Mouse (Mus musculus): ENCODE measurements around the gene 2610044O15Rik8. TPM values are rescaled to one million over a fixed set of nuclear protein-coding genes. Genes with fewer than 3 reads are reported as not detected.

The 2610044O15Rik8 gene
- 0.45 and 0.61 TPM in 2 replicates for polyA plus RNA-seq (2012; rRNA removed)

DNA sequence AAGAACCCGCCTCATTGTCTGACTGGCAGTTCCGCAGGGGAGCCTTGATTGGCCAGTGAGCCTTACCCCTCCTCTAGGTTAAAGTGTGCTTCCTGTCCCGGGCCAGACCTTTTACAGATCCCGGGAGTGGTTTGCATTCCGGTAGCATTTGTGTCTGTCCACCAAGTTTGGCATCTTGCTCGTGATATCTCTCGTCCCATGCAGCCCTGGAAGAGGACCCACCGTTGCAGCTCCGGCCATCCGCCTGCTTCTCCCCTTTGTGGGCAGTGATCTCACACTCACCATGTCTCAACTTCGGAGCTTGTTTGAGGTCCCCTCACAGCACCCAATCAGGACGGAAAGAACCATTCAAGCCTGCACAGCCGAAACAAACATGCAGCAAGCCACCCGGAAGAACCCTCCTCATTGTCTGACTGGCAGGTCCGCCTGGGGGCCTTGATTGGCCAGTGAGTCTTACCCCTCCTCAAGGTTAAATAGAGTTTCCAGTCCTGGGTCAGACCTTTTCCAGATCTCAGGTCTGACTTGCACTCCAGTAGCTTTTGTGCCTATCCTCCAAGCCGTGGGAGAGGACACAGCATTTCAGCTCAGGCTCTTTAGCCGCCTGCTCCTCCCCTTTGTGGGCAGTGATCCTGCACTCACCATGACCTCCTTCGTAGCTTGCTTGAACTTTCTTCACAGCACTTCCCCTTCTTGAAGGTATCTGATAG is at the start of gene 2610044O15Rik8:
2610044O15Rik8 (minus strand) TSS at position 380 of the 707 bp plus-strand sequence.

Other genes with a start within 250 kb of the 2610044O15Rik8 start
- not detected in 2 replicates for gene Ccdc7a, start 168.9 kb downstream of the 2610044O15Rik8 start, polyA plus RNA-seq (2012; rRNA removed)
- not detected in 2 replicates for gene Ccdc7b, start 167.3 kb downstream of the 2610044O15Rik8 start, polyA plus RNA-seq (2012; rRNA removed)
- not detected in 2 replicates for gene Gm10999, start 102.7 kb downstream of the 2610044O15Rik8 start, polyA plus RNA-seq (2012; rRNA removed)

Data from colon, adult 2 months (tissue).